14 mouse cellular contexts compared by ENCODE assay signal in the genomic region with DNA sequence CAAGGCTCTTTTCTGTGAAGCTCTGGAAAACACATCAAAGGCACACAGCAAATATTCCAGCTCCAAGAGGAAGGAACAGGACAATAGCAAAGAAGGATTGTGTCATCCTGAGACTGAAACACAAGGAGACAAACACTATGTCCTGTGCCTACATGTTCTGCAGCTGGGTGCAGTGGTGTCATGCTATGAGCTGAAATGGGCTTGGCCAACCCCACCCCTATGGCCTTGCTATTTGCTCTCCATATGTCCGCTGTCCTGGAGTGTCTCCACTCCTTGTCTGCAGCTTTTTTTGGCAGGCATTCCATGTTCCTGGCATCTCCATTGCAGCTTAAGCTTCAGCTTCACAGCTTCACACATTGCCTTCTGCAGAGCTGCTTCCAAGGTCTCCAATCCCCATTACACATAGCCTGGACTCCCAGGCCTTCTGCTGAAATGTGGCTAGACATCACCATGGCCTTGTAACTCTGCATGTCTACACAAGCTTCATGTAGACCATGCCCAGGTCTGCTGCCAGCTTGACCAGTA.
DNase-seq lines count a peak whose midpoint lies in the region.
"Had no signal": no experiment of that assay in that cellular context is flagged by ENCODE, and none has a peak within 500 bp of the region (broad histone marks: within the 10 kb centered on the region; RNA-seq: fewer than 3 reads in every experiment).

No protein-coding gene starts in this region.

- intact Hi-C loops in left cerebral cortex, postnatal 4 days (cut with DNase I), result no loop called here
- intact Hi-C loops in heart, postnatal 10 days (cut with DNase I), result no loop called here

- peak; percentile 3 for DNase-seq in gastrocnemius, adult 18-20 months (ENCODE audit: low spot score)
- DNase-seq in gastrocnemius, adult 8-10 months (ENCODE audit: low spot score in 2 of 2), result no peak
- DNase-seq in left cerebral cortex, postnatal 4 days, result peak; percentile 17
- DNase-seq in left cerebral cortex, adult 11 months (ENCODE audit: low spot score), result no peak
- peak; percentile 47 for DNase-seq in brain, adult 2 months (ENCODE audit: low read depth, low spot score)
- peak; percentile 45 to 61 for DNase-seq in heart, postnatal 10 days
- no peak for DNase-seq in adrenal gland, postnatal 25 days
- no peak for DNase-seq in adrenal gland, adult 18-20 months (ENCODE audit: low spot score in 2 of 2)
- DNase-seq: B cell, adult 2 months; cerebellum, adult 9-10 months; kidney, adult 11 months; kidney, postnatal 14 days; liver, embryonic 13.5 days; thymus, adult 2 months had no signal

Comparison
In these comparisons a context has a peak if more than half of its experiments do, and no peak if none do; other contexts are left out.
1. DNase-seq: peak in gastrocnemius, adult 18-20 months (single experiment), left cerebral cortex, postnatal 4 days (single experiment), brain, adult 2 months (single experiment) and heart, postnatal 10 days (2 of 2); none in gastrocnemius, adult 8-10 months (0 of 2), left cerebral cortex, adult 11 months (single experiment), adrenal gland, postnatal 25 days (single experiment) and adrenal gland, adult 18-20 months (0 of 2).